Mouse (Mus musculus) adrenal gland, adult 8-10 months (tissue): Measurements from ENCODE around the gene F2rl3. TPM values are rescaled to one million over a fixed set of nuclear protein-coding genes. Genes with fewer than 3 reads are reported as not detected.

Experiments
- DNase-seq: peaks from one replicate; pipeline ENCODE4 v3.0.0; 2022
- total RNA-seq, 4 experiments: library from RNA; stranded (reverse); gene quantifications; 2 replicates each; pipeline ENCODE4 v1.2.4; 2022

The F2rl3 gene
- total RNA-seq, 4 experiments from 2014 or later = 0.84 to 2.8 (median 2.1) TPM

DNA sequence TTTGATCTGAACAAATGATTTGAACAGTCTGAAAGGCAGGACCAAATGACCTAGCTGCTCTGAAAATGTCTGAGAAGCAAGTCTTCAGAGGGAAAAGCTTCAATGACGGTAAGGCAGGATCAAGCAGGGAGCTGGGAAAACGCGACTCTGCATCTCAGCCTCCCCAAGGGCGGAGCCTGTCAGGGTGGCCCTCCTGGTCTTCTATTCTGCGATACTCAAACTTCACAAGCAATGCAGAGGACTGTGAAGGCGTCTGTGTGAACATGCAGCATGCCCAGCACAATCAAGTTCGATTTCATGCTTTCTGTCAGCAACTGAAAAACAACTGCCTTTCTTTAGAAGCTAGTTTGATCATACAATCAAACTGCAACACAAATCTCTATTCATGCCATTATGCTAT, 5.1 kb downstream of the F2rl3 start:
- DNase-seq = no peak

DNA sequence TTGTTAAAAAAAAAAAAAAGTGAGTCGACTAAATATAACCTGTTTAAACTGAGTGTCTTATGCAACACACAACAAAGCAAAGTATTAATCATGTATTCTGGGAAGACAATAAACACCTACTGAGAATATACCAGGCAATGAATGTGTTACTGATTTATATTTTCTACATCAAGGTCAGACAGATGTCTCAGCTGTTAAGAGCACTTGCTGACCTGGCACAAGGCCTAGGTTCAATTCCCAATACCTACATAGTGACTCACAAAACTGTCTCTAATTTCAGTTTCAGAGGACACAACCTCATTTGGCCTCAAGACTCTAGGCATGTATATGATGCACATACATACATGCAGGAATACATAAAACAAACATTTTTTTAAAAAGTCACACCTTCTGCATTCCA, 16.1 kb downstream of the F2rl3 start:
- no peak for DNase-seq

DNA sequence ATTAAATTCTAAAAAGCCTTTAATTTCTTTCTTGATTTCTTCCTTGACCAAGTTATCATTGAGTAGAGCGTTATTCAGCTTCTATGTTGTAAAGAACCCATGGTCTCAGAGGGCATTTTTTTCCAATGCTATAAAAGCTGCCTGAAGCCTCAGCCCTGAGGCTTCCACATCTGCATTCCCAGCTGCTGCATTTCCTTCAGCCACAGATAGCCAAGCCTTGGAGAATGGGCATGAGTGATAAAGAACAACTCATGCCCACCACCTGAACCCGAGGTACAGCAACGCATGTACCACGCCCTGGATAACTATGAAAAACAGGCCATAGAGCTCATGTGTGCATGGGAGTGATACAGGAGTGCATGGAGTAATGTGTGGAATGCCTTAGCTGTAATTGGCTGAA, 19.0 kb downstream of the F2rl3 start:
- DNase-seq = no peak

DNA sequence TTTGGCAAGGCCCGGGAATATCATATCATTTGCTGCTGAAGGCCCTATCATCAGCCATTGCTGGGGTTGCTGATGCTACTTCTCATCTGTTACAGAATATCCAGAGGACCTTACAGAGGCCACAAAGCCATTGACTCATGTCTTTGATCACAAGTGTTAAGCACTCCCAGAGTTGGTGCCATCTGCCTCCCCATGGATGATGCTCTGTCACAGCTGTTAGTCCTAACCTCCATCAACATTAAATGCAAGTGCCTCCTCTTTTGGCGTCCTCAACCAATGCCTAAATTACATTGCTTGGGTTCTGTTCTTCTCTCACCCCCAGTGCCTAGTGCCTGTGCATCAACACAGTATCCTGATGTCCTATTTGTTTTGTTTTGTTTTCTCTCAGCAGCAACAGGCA, 39.9 kb downstream of the F2rl3 start:
- no peak for DNase-seq

DNA sequence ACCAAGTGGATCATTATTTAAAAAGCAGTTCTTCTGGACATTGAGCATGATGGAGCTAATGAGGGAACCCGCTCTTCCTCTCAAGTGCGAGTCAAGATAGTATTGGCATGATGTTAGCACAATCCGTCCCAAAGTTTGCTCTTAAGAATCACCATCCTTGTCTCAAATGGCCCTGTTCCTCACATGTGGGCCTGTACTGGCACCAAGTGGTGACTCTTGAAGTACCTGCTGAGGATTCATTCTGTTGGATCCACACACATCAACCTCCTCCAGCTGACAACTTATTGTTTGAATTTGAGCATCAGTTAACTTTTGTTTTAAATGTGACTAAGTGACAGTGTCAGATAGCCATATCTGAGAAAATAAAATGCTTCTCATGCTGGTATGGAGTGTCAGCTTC, 51.0 kb downstream of the F2rl3 start:
- DNase-seq = no peak

Other genes with a start within 250 kb of the F2rl3 start
- gene Med26, start 213.6 kb upstream of the F2rl3 start, total RNA-seq = 1 to 10 TPM; 8.4 to 9.7 (median 9.2) TPM
- gene Smim7, start 190.8 kb upstream of the F2rl3 start, total RNA-seq = 100 to 1,000 TPM; 129 to 150 (median 136) TPM
- gene Tmem38a, start 189.8 kb upstream of the F2rl3 start, total RNA-seq = 10 to 100 TPM in 2 of 4 experiments, 1 to 10 TPM in 2; 8.6 to 12.5 (median 9.9) TPM
- under 1 TPM; 0.24 to 0.73 (median 0.46) TPM for gene Nwd1, start 115.2 kb upstream of the F2rl3 start, total RNA-seq
- gene Sin3b, start 38.6 kb upstream of the F2rl3 start, total RNA-seq = 100 to 1,000 TPM; 123 to 288 (median 207) TPM